In the genomic region with DNA sequence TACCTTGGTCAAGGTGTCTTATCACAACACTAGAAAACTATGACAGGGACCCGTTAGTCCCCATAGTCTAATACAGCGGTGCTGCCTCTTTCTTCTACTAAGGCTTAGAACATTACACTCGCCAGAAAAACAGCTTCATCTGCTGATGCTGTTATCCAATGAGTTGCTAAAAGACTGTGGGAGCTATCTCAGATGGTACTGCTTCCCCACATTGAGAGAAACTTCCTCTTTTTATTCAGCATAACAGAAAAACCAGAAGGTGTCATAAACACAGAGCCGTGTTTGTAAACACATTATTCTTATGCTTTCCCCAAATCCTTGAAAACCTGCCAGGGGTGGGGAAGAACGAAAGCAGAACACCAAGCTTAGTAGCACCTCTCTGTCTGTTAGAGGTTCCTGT, we compare ENCODE assay signal across 28 mouse cellular contexts. TPM values are rescaled to one million over a fixed set of nuclear protein-coding genes. Genes with fewer than 3 reads are reported as not detected.
DNase-seq lines count a peak whose midpoint lies in the region; ATAC-seq and TF ChIP-seq lines count a peak whose summit lies in the region.
"Had no signal": no experiment of that assay in that cellular context is flagged by ENCODE, and none has a peak within 500 bp of the region (broad histone marks: within the 10 kb centered on the region; RNA-seq: fewer than 3 reads in every experiment).

No protein-coding gene starts in this region.

- H3K4me1 ChIP-seq in MEL (ENCODE audit: control insufficient read depth in 1 of 2, insufficient read depth in 2 of 2, low read length in 2 of 2): no peaks in the 10 kb centered on the region
- H3K4me1 ChIP-seq: embryonic facial prominence, embryonic 10.5 days; embryonic facial prominence, embryonic 12.5 days; forebrain, embryonic 13.5 days; forebrain, embryonic 15.5 days had no signal

- H3K27ac ChIP-seq in MEL (ENCODE audit: control insufficient read depth, low read depth, low read length): no peak overlapping the region
- H3K27ac ChIP-seq: embryonic facial prominence, embryonic 10.5 days; embryonic facial prominence, embryonic 12.5 days; forebrain, embryonic 13.5 days; forebrain, embryonic 15.5 days had no signal

- H3K27me3 ChIP-seq in MEL (ENCODE audit: control insufficient read depth in 1 of 2, insufficient read depth in 2 of 2, low read length in 2 of 2): peaks cover 0 to 5% of the 10 kb centered on the region in 2 experiments; a peak in 2 of 4 replicates
- H3K27me3 ChIP-seq: CH12.LX; embryonic facial prominence, embryonic 12.5 days; forebrain, embryonic 13.5 days; forebrain, embryonic 15.5 days; Patski had no signal

- no peak for TF ChIP-seq POLR2A in MEL (IDR thresholded peaks at IDR 0.05; ENCODE audit: control insufficient read depth in 1 of 2, insufficient read depth in 1 of 2, low read depth in 1 of 2, low read length in 2 of 2, poor library complexity in 1 of 2)

- peak; percentile 50 for DNase-seq in A20 (ENCODE audit: low read depth, low spot score)
- DNase-seq in MEL (ENCODE audit: low read depth, low spot score): peak; percentile 70
- no peak for DNase-seq in spleen, postnatal 14 days (ENCODE audit: low spot score in 2 of 2)
- no peak for DNase-seq in adrenal gland, adult 18-20 months (ENCODE audit: low spot score in 2 of 2)
- no peak for DNase-seq in thymus, postnatal 10 days (ENCODE audit: low spot score in 2 of 2)
- DNase-seq: adrenal gland, adult 2 months; adrenal gland, postnatal 10 days; adrenal gland, postnatal 25 days; B cell, adult 2 months; cerebellum, adult 11 months; cerebellum, adult 18-20 months; cerebellum, adult 8-10 months; cerebellum, adult 9-11 months; cerebellum, postnatal 14 days; cerebellum, postnatal 36 days; forebrain, postnatal 0 days had no signal

- H3K4me3 ChIP-seq in MEL (ENCODE audit: control insufficient read depth in 1 of 2, insufficient read depth in 1 of 2, low read depth in 2 of 2, low read length in 2 of 2): no peak overlapping the region
- H3K4me3 ChIP-seq: embryonic facial prominence, embryonic 10.5 days; embryonic facial prominence, embryonic 12.5 days; forebrain, embryonic 13.5 days; forebrain, embryonic 15.5 days had no signal

- no peak overlapping the region for H3K9ac ChIP-seq in MEL (ENCODE audit: control insufficient read depth, low read depth, low read length, poor library complexity, severe bottlenecking)
- H3K9ac ChIP-seq: embryonic facial prominence, embryonic 12.5 days; forebrain, embryonic 13.5 days; forebrain, embryonic 15.5 days; forebrain, postnatal 0 days had no signal

- no peaks in the 10 kb centered on the region for H3K9me3 ChIP-seq in MEL (replicated peaks; ENCODE audit: insufficient read depth, low read length)
- H3K9me3 ChIP-seq: embryonic facial prominence, embryonic 12.5 days had no signal

- no peaks in the 10 kb centered on the region for H3K79me2 ChIP-seq in MEL (ENCODE audit: control insufficient read depth, insufficient read depth, low read length, poor library complexity)

- TF ChIP-seq EP300 in MEL (IDR thresholded peaks at IDR 0.05; ENCODE audit: low read depth in 1 of 2, low read length in 2 of 2): no peak

- no peaks in the 10 kb centered on the region for H3K36me3 ChIP-seq in MEL (ENCODE audit: control insufficient read depth in 1 of 2, insufficient read depth in 2 of 2, low read length in 2 of 2)
- H3K36me3 ChIP-seq: embryonic facial prominence, embryonic 10.5 days; embryonic facial prominence, embryonic 12.5 days; forebrain, embryonic 15.5 days; G1E had no signal

- no peak for TF ChIP-seq RAD21 in MEL (IDR thresholded peaks at IDR 0.05; ENCODE audit: low read depth, low read length)

- ATAC-seq in common myeloid progenitor, adult 5-6 weeks (replicated peaks; ENCODE audit: low read depth, poor library complexity, severe bottlenecking): 0 out of 2 replicates have a peak, but pooled peaks have one; percentile 18
- peak; percentile 37 for ATAC-seq in megakaryocyte progenitor cell, adult 5-6 weeks (replicated peaks; ENCODE audit: poor library complexity)
- no peak for ATAC-seq in inflammation-experienced regulatory T-cells, adult 6 months
- ATAC-seq: activated CD4-positive, CD25-positive, alpha-beta regulatory T cell, adult 4 months; CD4-positive, CD25-positive, alpha-beta regulatory T cell, adult 4 months; forebrain, embryonic 13.5 days; forebrain, embryonic 15.5 days; forebrain, postnatal 0 days; Patski had no signal

- TF ChIP-seq CTCF in MEL (IDR thresholded peaks at IDR 0.05 in 2 of 3, conservative IDR thresholded peaks at IDR 0.05 in 1 of 3; ENCODE audit: control insufficient read depth in 1 of 3, insufficient read depth in 1 of 3, low read depth in 2 of 3, low read length in 3 of 3, poor library complexity in 1 of 3, severe bottlenecking in 1 of 3): no peak

TF ChIP-seq in MEL, 35 proteins besides CTCF, POLR2A, EP300 and RAD21:
- TF ChIP-seq CHD1 (IDR thresholded peaks at IDR 0.05; ENCODE audit: low read depth, low read length): no peak
- TF ChIP-seq POLR2AphosphoS5 (IDR thresholded peaks at IDR 0.05; ENCODE audit: borderline replicate concordance, low read depth, low read length): no peak
- no peak for TF ChIP-seq BHLHE40 (IDR thresholded peaks at IDR 0.05; ENCODE audit: borderline replicate concordance, low read depth, low read length)
- no peak for TF ChIP-seq GATA1 (IDR thresholded peaks at IDR 0.05; ENCODE audit: low read depth, low read length)
- no peak for TF ChIP-seq GABPA (IDR thresholded peaks at IDR 0.05; ENCODE audit: low read depth, low read length)
- no peak for TF ChIP-seq MAFK (IDR thresholded peaks at IDR 0.05; ENCODE audit: borderline replicate concordance, low read depth, low read length)
- no peak for TF ChIP-seq E2F4 (IDR thresholded peaks at IDR 0.05; ENCODE audit: borderline replicate concordance, low read depth, low read length)
- TF ChIP-seq SIN3A (IDR thresholded peaks at IDR 0.05; ENCODE audit: low read length): no peak
- no peak for TF ChIP-seq USF2 (IDR thresholded peaks at IDR 0.05; ENCODE audit: borderline replicate concordance in 1 of 2, insufficient read depth in 1 of 2, low read depth in 1 of 2, low read length in 2 of 2)
- TF ChIP-seq MEF2A (IDR thresholded peaks at IDR 0.05; ENCODE audit: extremely low read depth, insufficient replicate concordance, low read depth, low read length, poor library complexity, severe bottlenecking): no peak
- TF ChIP-seq ZNF384 (IDR thresholded peaks at IDR 0.05; ENCODE audit: low read depth, low read length): no peak
- no peak for TF ChIP-seq ETS1 (IDR thresholded peaks at IDR 0.05; ENCODE audit: low read depth, low read length)

RNA-seq across cellular contexts. Expression of a gene that starts 49.9 kb away (rescaled TPM):
- 11.8 and 15.1 TPM in 2 replicates for total RNA-seq in MEL (2012; rRNA removed)
- polyA plus RNA-seq in MEL (2012; ENCODE audit: insufficient read depth in 1 of 2, insufficient read length in 2 of 2, low read depth in 1 of 2, low replicate concordance in 2 of 2, missing spikeins in 1 of 2): 100 to 1,000 TPM in 1 of 2 experiments, 10 to 100 TPM in 1; 10.5 to 108 TPM
- 18.9 and 24.0 TPM in 2 replicates for total RNA-seq in common myeloid progenitor, adult 5-6 weeks (2017)
- 11.2 and 12.7 TPM in 2 replicates for total RNA-seq in megakaryocyte progenitor cell, adult 5-6 weeks (2015)
- 8.1 and 10.0 TPM in 2 replicates for total RNA-seq in megakaryocyte progenitor cell, adult 5-6 weeks (2017)
- 10 to 100 TPM; 18.7 to 40.2 (median 38.0) TPM for polyA plus RNA-seq in inflammation-experienced regulatory T-cells, adult 6 months (2017; shearing (Covaris generic))
- 10 to 100 TPM; 74.0 to 96.2 TPM for total RNA-seq in adrenal gland, adult 18-20 months (2021)
- polyA plus RNA-seq: G1E had no signal

Comparison
In these comparisons a context has a peak if more than half of its experiments do, and no peak if none do; other contexts are left out.
1. DNase-seq: peak in A20 (single experiment) and MEL (single experiment); none in spleen, postnatal 14 days (0 of 2), adrenal gland, adult 18-20 months (0 of 2) and thymus, postnatal 10 days (0 of 2).